Mouse (Mus musculus) stomach, embryonic 14.5 days (tissue): ENCODE results near the gene Cdkal1. TPM values are rescaled to one million over a fixed set of nuclear protein-coding genes. Genes with fewer than 3 reads are reported as not detected.

Experiments
- ATAC-seq: fragments of 200-750 bp; cut with Nextera tagmentation; 2 replicates; pipeline ENCODE4 v1.8.0; 2017; ENCODE audit warnings: low read depth, moderate TSS enrichment; ENCODE audit not compliant: insufficient number of reproducible peaks, insufficient read depth, low FRiP score
- H3K27ac ChIP-seq: fragments of 300-500 bp; sonication (generic); 2 replicates; pipeline ENCODE4 v1.5.1; 2014; ENCODE audit warnings: mild to moderate bottlenecking, low read length, moderate library complexity, mixed read lengths
- H3K27me3 ChIP-seq: fragments of 300-500 bp; sonication (generic); 2 replicates; pipeline ENCODE4 v1.6.1; 2014; ENCODE audit warnings: low read length, control low read depth, mixed read lengths; ENCODE audit not compliant: control insufficient read depth, insufficient read depth
- H3K36me3 ChIP-seq: fragments of 300-500 bp; sonication (generic); 2 replicates; pipeline ENCODE4 v1.6.1; 2014; ENCODE audit warnings: mild to moderate bottlenecking, control low read depth, low read length, moderate library complexity, mixed read lengths; ENCODE audit not compliant: control insufficient read depth, insufficient read depth
- H3K4me1 ChIP-seq: fragments of 300-500 bp; sonication (generic); 2 replicates; pipeline ENCODE4 v1.6.1; 2014; ENCODE audit warnings: low read length, control low read depth, mixed read lengths; ENCODE audit not compliant: control insufficient read depth, insufficient read depth
- H3K4me2 ChIP-seq: fragments of 300-500 bp; sonication (generic); replicated peaks from 2 replicates; pipeline ENCODE4 v1.6.1; 2014; ENCODE audit warnings: low read depth, low read length, control low read depth
- H3K4me3 ChIP-seq: fragments of 300-500 bp; sonication (generic); 2 replicates; pipeline ENCODE4 v1.5.1; 2014; ENCODE audit warnings: low read depth, low read length, control low read depth
- H3K9ac ChIP-seq: fragments of 300-500 bp; sonication (generic); replicated peaks from 2 replicates; pipeline ENCODE4 v1.6.1; 2014; ENCODE audit warnings: low read depth, mild to moderate bottlenecking, control low read depth, low read length, moderate library complexity, mixed read lengths
- H3K9me3 ChIP-seq: fragments of 300-500 bp; sonication (generic); 2 replicates; pipeline ENCODE4 v1.6.1; 2016; ENCODE audit warnings: low read depth, low read length, control low read depth; ENCODE audit not compliant: control insufficient read depth
- WGBS: fragments of 180-500 bp; shearing (Covaris S2); extraction: QIAGEN DNeasy Blood & Tissue Kit; methylation state at CpG from one replicate; pipeline ENCODE4 v1.1.7; 2014; 5-methylcytosine and 5-hydroxymethylcytosine counted together
- polyA plus RNA-seq: library from polyadenylated mRNA; unstranded; fragments of >200 nt; fragmentation: Nextera tagmentation; extraction: Ambion mirVana; gene quantifications from 2 replicates; pipeline ENCODE4 v1.2.1, GENCODE M21; 2014

The Cdkal1 gene
- polyA plus RNA-seq, 1 experiment from 2014 or later = 44.8 TPM

DNA sequence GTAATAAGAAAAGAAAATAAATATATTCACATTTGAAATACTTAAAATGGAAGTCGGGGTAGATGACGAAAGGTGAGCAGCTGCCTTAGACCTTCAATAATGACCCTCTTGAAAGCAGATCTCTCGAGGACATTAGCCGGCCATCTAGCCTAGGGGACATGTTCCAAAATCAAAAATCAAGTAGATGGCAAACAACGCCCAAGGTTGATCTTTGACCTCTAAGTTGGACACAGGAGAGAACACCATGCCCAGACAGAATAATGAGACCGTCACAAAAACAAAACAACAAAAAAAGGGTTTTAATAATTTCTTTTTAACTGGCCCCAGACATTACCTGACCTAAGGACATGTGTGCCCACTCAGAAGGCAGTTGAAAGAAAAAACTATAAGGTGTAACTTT is 103.4 kb downstream of the Cdkal1 start:
- Histone ChIP-seq H3K4me3 (no peak overlapping the region), H3K27me3 (no peaks in the 10 kb centered on the region), H3K4me2 (no peak overlapping the region), H3K9me3 (no peaks in the 10 kb centered on the region), H3K27ac (no peak overlapping the region), H3K36me3 (no peaks in the 10 kb centered on the region), H3K4me1 (0 out of 2 replicates have a peak, but pooled peaks cover 4% of the 10 kb centered on the region), H3K9ac (no peak overlapping the region)
- 93% methylated on average over 6 of the region's 6 CpGs for WGBS
- no peak for ATAC-seq

DNA sequence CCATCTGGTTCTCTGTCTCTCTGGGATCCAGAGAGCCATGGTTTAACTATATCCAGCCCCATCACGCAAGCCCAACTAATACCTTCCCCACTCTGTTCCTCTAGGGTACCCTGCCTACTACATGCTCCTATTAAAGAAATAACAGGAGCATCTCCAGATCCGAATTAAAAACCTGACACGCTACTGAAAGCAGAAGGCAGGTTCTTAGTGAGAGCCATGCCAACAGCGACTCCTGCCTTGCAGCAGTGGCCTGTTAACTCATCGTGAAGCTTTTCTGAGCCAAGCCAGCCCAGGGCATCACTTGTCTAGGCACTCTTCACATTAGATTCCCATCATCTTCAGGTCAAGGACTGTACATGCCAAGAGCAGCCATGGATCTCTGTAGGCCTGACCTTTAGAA is 104.3 kb downstream of the Cdkal1 start:
- ATAC-seq = no peak

GRCm38 (mm10) chr13:29747347-29747647 is 108.2 kb downstream of the Cdkal1 start:
- no peak for ATAC-seq
- H3K9ac ChIP-seq = no peak overlapping the region
- peaks cover 20% of the 10 kb centered on the region for H3K4me1 ChIP-seq
- no peaks in the 10 kb centered on the region for H3K27me3 ChIP-seq
- H3K4me3 ChIP-seq = no peak overlapping the region
- H3K27ac ChIP-seq = no peak overlapping the region; the same call in 1 of the 2 replicates
- 73% methylated on average over 3 of the region's 3 CpGs for WGBS
- H3K9me3 ChIP-seq = no peaks in the 10 kb centered on the region
- no peak overlapping the region for H3K4me2 ChIP-seq
- no peaks in the 10 kb centered on the region for H3K36me3 ChIP-seq

More for the DNA sequence above, 104.3 kb downstream of the Cdkal1 start:
- Histone ChIP-seq H3K9me3 (no peaks in the 10 kb centered on the region), H3K9ac (no peak overlapping the region), H3K4me2 (no peak overlapping the region), H3K4me3 (no peak overlapping the region), H3K36me3 (no peaks in the 10 kb centered on the region), H3K27ac (no peak overlapping the region), H3K4me1 (peaks cover 12% of the 10 kb centered on the region), H3K27me3 (no peaks in the 10 kb centered on the region)
- WGBS = 91% methylated on average over 5 of the region's 5 CpGs

DNA sequence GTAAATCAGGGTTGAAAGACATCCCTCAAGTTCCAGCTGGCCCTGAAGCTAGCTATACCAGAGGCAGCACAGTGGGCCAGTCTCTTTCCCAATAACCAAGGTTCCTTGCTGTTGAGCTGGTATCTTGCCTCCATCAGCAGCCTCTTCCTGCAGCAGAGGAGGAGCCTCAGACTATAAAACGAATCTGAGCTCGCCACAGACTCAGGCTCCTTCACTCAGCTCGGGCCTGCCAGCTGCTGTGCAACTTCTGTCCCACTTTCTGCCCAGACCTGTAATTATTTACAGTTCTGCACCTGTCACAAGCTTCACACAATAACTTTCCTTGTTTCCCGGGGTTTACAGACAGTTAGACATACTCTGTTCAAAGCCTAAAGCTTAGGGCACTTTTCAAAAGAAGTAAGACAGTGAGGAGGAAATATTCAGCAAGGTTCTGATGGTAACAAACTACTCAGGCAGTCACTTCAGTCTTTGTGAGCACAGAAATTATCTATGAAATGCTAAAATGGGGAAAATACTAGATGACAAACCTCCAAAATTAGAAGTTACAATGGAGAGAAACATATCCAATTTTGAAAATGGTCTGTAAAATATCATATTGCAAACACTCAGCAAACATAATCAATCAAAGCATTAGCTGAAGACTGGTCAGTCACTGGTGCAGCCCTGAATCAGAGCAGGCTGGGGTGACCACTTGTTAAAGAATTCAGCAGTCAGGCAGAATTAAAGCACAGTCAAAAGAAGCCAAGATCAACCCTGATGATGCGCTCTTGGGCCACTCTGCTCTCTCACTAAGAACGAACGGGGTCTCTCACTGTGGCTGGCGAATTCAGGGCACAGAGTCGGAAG is 108.8 kb downstream of the Cdkal1 start:
- Histone ChIP-seq H3K27me3 (no peaks in the 10 kb centered on the region), H3K36me3 (no peaks in the 10 kb centered on the region), H3K4me1 (peaks cover 20% of the 10 kb centered on the region), H3K4me2 (no peak overlapping the region), H3K9ac (no peak overlapping the region), H3K4me3 (no peak overlapping the region), H3K27ac (peak overlapping the region; percentile 58; the same call in 1 of the 2 replicates), H3K9me3 (no peaks in the 10 kb centered on the region)
- ATAC-seq = peak; percentile 23; the same call in 1 of the 2 replicates
- 48% methylated on average over 9 of the region's 9 CpGs for WGBS

GRCm38 (mm10) chr13:29745073-29745472 is 110.4 kb downstream of the Cdkal1 start:
- Histone ChIP-seq H3K4me3 (no peak overlapping the region), H3K36me3 (no peaks in the 10 kb centered on the region), H3K9ac (no peak overlapping the region), H3K27ac (no peak overlapping the region), H3K4me1 (peaks cover 20% of the 10 kb centered on the region), H3K27me3 (no peaks in the 10 kb centered on the region), H3K4me2 (no peak overlapping the region), H3K9me3 (no peaks in the 10 kb centered on the region)
- no peak for ATAC-seq
- 48% methylated on average over 2 of the region's 2 CpGs for WGBS

- Histone ChIP-seq H3K9ac (no peak overlapping the region), H3K27ac (no peak overlapping the region), H3K4me1 (peaks cover 20% of the 10 kb centered on the region), H3K4me2 (no peak overlapping the region), H3K9me3 (no peaks in the 10 kb centered on the region), H3K36me3 (no peaks in the 10 kb centered on the region), H3K27me3 (no peaks in the 10 kb centered on the region), H3K4me3 (no peak overlapping the region)
- 80% methylated on average over 3 of the region's 3 CpGs for WGBS
- no peak for ATAC-seq
These were observed 111.3 kb downstream of the Cdkal1 start for GRCm38 (mm10) chr13:29744188-29744587.

- Histone ChIP-seq H3K36me3 (no peaks in the 10 kb centered on the region), H3K9ac (no peak overlapping the region), H3K4me3 (no peak overlapping the region), H3K27me3 (no peaks in the 10 kb centered on the region), H3K4me2 (no peak overlapping the region), H3K9me3 (no peaks in the 10 kb centered on the region), H3K4me1 (peaks cover 20% of the 10 kb centered on the region), H3K27ac (no peak overlapping the region)
- WGBS = 52% methylated on average over 4 of the region's 4 CpGs
- no peak for ATAC-seq
These were observed 111.7 kb downstream of the Cdkal1 start for GRCm38 (mm10) chr13:29743761-29744160.

DNA sequence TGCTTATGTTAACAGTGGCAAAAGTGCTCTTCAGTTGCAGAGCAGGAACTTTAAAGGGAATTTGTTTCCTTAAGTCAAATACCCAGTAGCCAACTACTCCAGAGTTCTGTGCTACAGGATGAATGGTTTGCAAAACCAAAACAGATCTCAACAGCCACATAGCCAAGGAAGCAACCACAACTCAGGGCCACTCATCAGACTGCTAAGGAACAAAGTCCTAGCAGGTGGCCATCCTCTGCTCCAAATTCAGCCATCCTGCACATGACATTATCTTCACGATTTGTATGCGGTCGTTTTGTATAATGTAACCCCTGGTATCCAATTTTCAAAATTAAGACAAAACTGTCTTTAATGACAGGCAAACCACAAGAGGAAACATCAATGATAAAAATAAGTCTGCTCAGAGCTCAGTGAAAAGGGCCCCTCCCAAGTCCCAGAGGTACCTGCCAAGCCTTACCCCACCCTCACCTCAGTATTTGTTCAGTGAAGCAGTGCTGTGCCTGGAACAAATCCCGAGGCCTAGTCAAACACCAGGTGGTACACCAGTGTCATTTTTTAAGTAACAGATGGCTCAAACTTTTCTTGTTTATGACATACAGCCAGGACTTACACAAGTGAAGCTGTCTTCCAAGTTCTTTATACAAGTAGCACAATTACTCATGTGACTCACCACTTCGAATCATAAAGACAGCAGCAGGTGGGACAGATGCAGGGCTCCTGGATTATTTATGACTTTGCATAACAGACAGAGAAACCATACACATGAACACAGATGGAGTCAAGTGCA is 117.6 kb downstream of the Cdkal1 start:
- H3K4me2 ChIP-seq = no peak overlapping the region
- peak overlapping the region; percentile 30; the same call in 1 of the 2 replicates for H3K27ac ChIP-seq
- no peak overlapping the region for H3K4me3 ChIP-seq
- 48% methylated on average over 5 of the region's 5 CpGs for WGBS
- no peaks in the 10 kb centered on the region for H3K27me3 ChIP-seq
- no peaks in the 10 kb centered on the region for H3K9me3 ChIP-seq
- no peak for ATAC-seq
- no peak overlapping the region for H3K9ac ChIP-seq
- H3K4me1 ChIP-seq = 0 out of 2 replicates have a peak, but pooled peaks cover 3% of the 10 kb centered on the region
- H3K36me3 ChIP-seq = no peaks in the 10 kb centered on the region
